Mouse (Mus musculus): ENCODE results near the gene Nudcd2.
A peak's percentile ranks its signal among the peaks of the same experiment; 100 is the strongest.
"Not testable (repeated sequence)": the region's sequence is repeated elsewhere in the genome, so short reads cannot be mapped to it uniquely, and the experiment has no call there.

The Nudcd2 gene

GRCm38 (mm10) chr11:40733339-40734174, at the start of gene Nudcd2, which contains the start of gene Hmmr:
Nudcd2 (plus strand) TSS chr11:40733667.
Hmmr (minus strand) TSS chr11:40733422.
- DNase-seq (ENCODE audit: low spot score in 2 of 2): peak; percentile 89 to 92

GRCm38 (mm10) chr11:40690444-40691127, 42.9 kb upstream of the Nudcd2 start:
- DNase-seq (ENCODE audit: low spot score in 2 of 2): no peak

- no peak for DNase-seq (ENCODE audit: low spot score in 2 of 2)
Observed at GRCm38 (mm10) chr11:40692101-40692509, 41.4 kb upstream of the Nudcd2 start.

GRCm38 (mm10) chr11:40692511-40693365, 40.7 kb upstream of the Nudcd2 start:
- DNase-seq (ENCODE audit: low spot score in 2 of 2): peak; percentile 92 to 94

GRCm38 (mm10) chr11:40693366-40693951, 40.0 kb upstream of the Nudcd2 start:
- DNase-seq (ENCODE audit: low spot score in 2 of 2): peak; percentile 53 to 72

- peak; percentile 51 to 63 for DNase-seq (ENCODE audit: low spot score in 2 of 2)
Observed at GRCm38 (mm10) chr11:40694311-40695087, 39.0 kb upstream of the Nudcd2 start.

- no peak for DNase-seq (ENCODE audit: low spot score in 2 of 2)
Observed at GRCm38 (mm10) chr11:40695103-40695502, 38.4 kb upstream of the Nudcd2 start, which contains the start of gene Mat2b. Mat2b (minus strand) TSS chr11:40695203.

- not testable (repeated sequence) for DNase-seq (ENCODE audit: low spot score in 2 of 2)
Observed at GRCm38 (mm10) chr11:40709899-40710298, 23.6 kb upstream of the Nudcd2 start.

GRCm38 (mm10) chr11:40713858-40714257, 19.6 kb upstream of the Nudcd2 start:
- DNase-seq (ENCODE audit: low spot score in 2 of 2): no peak

GRCm38 (mm10) chr11:40715524-40715923, 17.9 kb upstream of the Nudcd2 start:
- no peak for DNase-seq (ENCODE audit: low spot score in 2 of 2)

- no peak for DNase-seq (ENCODE audit: low spot score in 2 of 2)
Observed at GRCm38 (mm10) chr11:40718324-40718723, 15.1 kb upstream of the Nudcd2 start.

- no peak for DNase-seq (ENCODE audit: low spot score in 2 of 2)
Observed at GRCm38 (mm10) chr11:40732997-40733338, 499 bp upstream of the Nudcd2 start.

GRCm38 (mm10) chr11:40734251-40734752, 835 bp downstream of the Nudcd2 start:
- DNase-seq (ENCODE audit: low spot score in 2 of 2): no peak

GRCm38 (mm10) chr11:40737369-40737768, 3.9 kb downstream of the Nudcd2 start:
- DNase-seq (ENCODE audit: low spot score in 2 of 2): no peak

GRCm38 (mm10) chr11:40741605-40742262, 8.3 kb downstream of the Nudcd2 start:
- DNase-seq (ENCODE audit: low spot score in 2 of 2): no peak

- no peak for DNase-seq (ENCODE audit: low spot score in 2 of 2)
Observed at GRCm38 (mm10) chr11:40744348-40744747, 10.9 kb downstream of the Nudcd2 start.

- no peak for DNase-seq (ENCODE audit: low spot score in 2 of 2)
Observed at GRCm38 (mm10) chr11:40746361-40746760, 12.9 kb downstream of the Nudcd2 start.

GRCm38 (mm10) chr11:40747716-40748115, 14.2 kb downstream of the Nudcd2 start:
- DNase-seq (ENCODE audit: low spot score in 2 of 2): no peak

- DNase-seq (ENCODE audit: low spot score in 2 of 2): no peak
Observed at GRCm38 (mm10) chr11:40753836-40754235, 20.4 kb downstream of the Nudcd2 start.

- peak in 1 of 2 experiments; percentile 59 for DNase-seq (ENCODE audit: low spot score in 2 of 2)
Observed at GRCm38 (mm10) chr11:40754664-40755107, 21.2 kb downstream of the Nudcd2 start.
